Mouse (Mus musculus): ENCODE measurements around the gene Plekhm1.

The Plekhm1 gene

GRCm38 (mm10) chr11:103394025-103394424, 18.5 kb downstream of the Plekhm1 start:
- DNase-seq (ENCODE audit: low read depth, low spot score): no peak

- no peak for DNase-seq (ENCODE audit: low read depth, low spot score)
Measured at GRCm38 (mm10) chr11:103387870-103388526, 24.5 kb downstream of the Plekhm1 start.

GRCm38 (mm10) chr11:103386827-103387226, 25.7 kb downstream of the Plekhm1 start:
- DNase-seq (ENCODE audit: low read depth, low spot score): no peak

GRCm38 (mm10) chr11:103381956-103382613, 30.4 kb downstream of the Plekhm1 start:
- no peak for DNase-seq (ENCODE audit: low read depth, low spot score)

- no peak for DNase-seq (ENCODE audit: low read depth, low spot score)
Measured at GRCm38 (mm10) chr11:103381505-103381904, 31.0 kb downstream of the Plekhm1 start.

GRCm38 (mm10) chr11:103380460-103380859, 32.0 kb downstream of the Plekhm1 start:
- DNase-seq (ENCODE audit: low read depth, low spot score): no peak

GRCm38 (mm10) chr11:103378341-103378740, 34.1 kb downstream of the Plekhm1 start:
- no peak for DNase-seq (ENCODE audit: low read depth, low spot score)

GRCm38 (mm10) chr11:103375772-103376171, 36.7 kb downstream of the Plekhm1 start:
- no peak for DNase-seq (ENCODE audit: low read depth, low spot score)

- DNase-seq (ENCODE audit: low read depth, low spot score): no peak
Measured at GRCm38 (mm10) chr11:103375258-103375657, 37.2 kb downstream of the Plekhm1 start.

- no peak for DNase-seq (ENCODE audit: low read depth, low spot score)
Measured at GRCm38 (mm10) chr11:103373922-103374321, 38.6 kb downstream of the Plekhm1 start.

- DNase-seq (ENCODE audit: low read depth, low spot score): no peak
Measured at GRCm38 (mm10) chr11:103372561-103372960, 39.9 kb downstream of the Plekhm1 start.

- no peak for DNase-seq (ENCODE audit: low read depth, low spot score)
Measured at GRCm38 (mm10) chr11:103372068-103372467, 40.4 kb downstream of the Plekhm1 start.

GRCm38 (mm10) chr11:103371222-103371539, 41.3 kb downstream of the Plekhm1 start:
- DNase-seq (ENCODE audit: low read depth, low spot score): no peak

GRCm38 (mm10) chr11:103370397-103371221, 41.9 kb downstream of the Plekhm1 start:
- no peak for DNase-seq (ENCODE audit: low read depth, low spot score)

GRCm38 (mm10) chr11:103365530-103365929, 47.0 kb downstream of the Plekhm1 start:
- no peak for DNase-seq (ENCODE audit: low read depth, low spot score)

GRCm38 (mm10) chr11:103365022-103365421, 47.5 kb downstream of the Plekhm1 start:
- DNase-seq (ENCODE audit: low read depth, low spot score): no peak

GRCm38 (mm10) chr11:103364335-103364734, 48.2 kb downstream of the Plekhm1 start:
- DNase-seq (ENCODE audit: low read depth, low spot score): no peak

GRCm38 (mm10) chr11:103363214-103364148, 49.0 kb downstream of the Plekhm1 start, which contains the start of gene Arhgap27:
TSS of gene Arhgap27 (minus strand) at chr11:103363692.
- no peak for DNase-seq (ENCODE audit: low read depth, low spot score)

- DNase-seq (ENCODE audit: low read depth, low spot score): no peak
Measured at GRCm38 (mm10) chr11:103362521-103363181, 49.8 kb downstream of the Plekhm1 start.

- no peak for DNase-seq (ENCODE audit: low read depth, low spot score)
Measured at GRCm38 (mm10) chr11:103362054-103362432, 50.4 kb downstream of the Plekhm1 start.
